In the genomic region with DNA sequence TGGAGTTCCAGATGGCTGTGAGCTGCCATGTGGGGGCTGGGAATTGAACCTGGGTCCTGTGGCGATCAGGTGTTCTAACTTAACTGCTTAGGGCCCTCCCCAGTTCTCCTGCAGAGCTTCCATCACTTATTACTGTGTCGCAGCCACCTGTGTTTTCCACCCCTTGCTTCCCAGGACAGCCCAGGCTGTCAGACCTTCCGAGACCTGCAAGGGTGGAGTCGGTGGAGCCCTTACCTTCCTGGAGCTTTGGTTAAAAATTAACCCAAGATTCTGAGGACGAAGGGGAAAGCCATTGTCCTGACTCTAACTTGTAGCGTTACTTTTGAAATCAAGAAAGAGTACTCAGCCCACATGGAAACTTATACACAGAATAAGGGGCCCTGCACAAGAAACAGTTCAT, we compare ENCODE assay signal across 15 mouse cellular contexts. TPM values are rescaled to one million over a fixed set of nuclear protein-coding genes. Genes with fewer than 3 reads are reported as not detected.
DNase-seq lines count a peak whose midpoint lies in the region; ATAC-seq and TF ChIP-seq lines count a peak whose summit lies in the region.
"Had no signal": no experiment of that assay in that cellular context is flagged by ENCODE, and none has a peak within 500 bp of the region (broad histone marks: within the 10 kb centered on the region; RNA-seq: fewer than 3 reads in every experiment).

No protein-coding gene starts in this region.

- no peak overlapping the region for H3K4me3 ChIP-seq in intestine, embryonic 14.5 days (ENCODE audit: low read depth, low read length)
- no peak overlapping the region for H3K4me3 ChIP-seq in intestine, embryonic 15.5 days (replicated peaks)
- no peak overlapping the region for H3K4me3 ChIP-seq in kidney, embryonic 14.5 days (ENCODE audit: low read length)
- H3K4me3 ChIP-seq in small intestine, adult 2 months (ENCODE audit: low read depth, low read length), result no peak overlapping the region
- H3K4me3 ChIP-seq in midbrain, postnatal 0 days (ENCODE audit: low read depth, low read length), result no peak overlapping the region
- H3K4me3 ChIP-seq in thymus, adult 2 months (ENCODE audit: control insufficient read depth, insufficient read depth, low read length), result no peak overlapping the region
- H3K4me3 ChIP-seq: forebrain, embryonic 10.5 days; hindbrain, embryonic 10.5 days; midbrain, embryonic 10.5 days had no signal

- no peaks in the 10 kb centered on the region for H3K27me3 ChIP-seq in intestine, embryonic 14.5 days (replicated peaks; ENCODE audit: control insufficient read depth, insufficient read depth, low read length)
- H3K27me3 ChIP-seq in intestine, embryonic 15.5 days (replicated peaks), result no peaks in the 10 kb centered on the region
- H3K27me3 ChIP-seq in kidney, embryonic 14.5 days (ENCODE audit: control insufficient read depth, insufficient read depth, low read length), result no peaks in the 10 kb centered on the region
- H3K27me3 ChIP-seq in small intestine, adult 2 months (ENCODE audit: control insufficient read depth, insufficient read depth, low read length), result no peaks in the 10 kb centered on the region
- H3K27me3 ChIP-seq in midbrain, postnatal 0 days (ENCODE audit: insufficient read depth, low read length), result no peaks in the 10 kb centered on the region
- H3K27me3 ChIP-seq in thymus, adult 2 months (ENCODE audit: control insufficient read depth, insufficient read depth, low read length), result no peaks in the 10 kb centered on the region

- no peaks in the 10 kb centered on the region for H3K9me3 ChIP-seq in intestine, embryonic 14.5 days (ENCODE audit: control insufficient read depth, low read length)
- H3K9me3 ChIP-seq in intestine, embryonic 15.5 days, result no peaks in the 10 kb centered on the region
- no peaks in the 10 kb centered on the region for H3K9me3 ChIP-seq in kidney, embryonic 14.5 days (ENCODE audit: control insufficient read depth, low read length)
- H3K9me3 ChIP-seq in midbrain, postnatal 0 days (ENCODE audit: low read length), result no peaks in the 10 kb centered on the region
- H3K9me3 ChIP-seq: forebrain, embryonic 10.5 days; hindbrain, embryonic 10.5 days; midbrain, embryonic 10.5 days had no signal

- no peak for TF ChIP-seq POLR2A in small intestine, adult 2 months (IDR thresholded peaks at IDR 0.05; ENCODE audit: low read depth, low read length)
- TF ChIP-seq POLR2A in thymus, adult 2 months (IDR thresholded peaks at IDR 0.05; ENCODE audit: control insufficient read depth, extremely low read depth, insufficient read depth, low read length, poor library complexity), result no peak

- no peak for TF ChIP-seq CTCF in small intestine, adult 2 months (IDR thresholded peaks at IDR 0.05; ENCODE audit: extremely low read depth, insufficient read length, insufficient replicate concordance, low read depth, low read length)
- no peak for TF ChIP-seq CTCF in midbrain, postnatal 0 days (IDR thresholded peaks at IDR 0.05)
- no peak for TF ChIP-seq CTCF in thymus, adult 2 months (IDR thresholded peaks at IDR 0.05; ENCODE audit: borderline replicate concordance, control insufficient read depth, extremely low read depth, insufficient read depth, low read length, poor library complexity)

- no peak overlapping the region for H3K27ac ChIP-seq in intestine, embryonic 14.5 days (ENCODE audit: low read depth)
- peak overlapping the region; percentile 56 for H3K27ac ChIP-seq in intestine, embryonic 15.5 days
- no peak overlapping the region for H3K27ac ChIP-seq in kidney, embryonic 14.5 days (ENCODE audit: low read depth, low read length)
- H3K27ac ChIP-seq in small intestine, adult 2 months (ENCODE audit: insufficient read depth, low read depth, low read length), result peak overlapping the region; percentile 68; the same call in 1 of the 2 replicates
- H3K27ac ChIP-seq in midbrain, postnatal 0 days (ENCODE audit: low read depth, low read length), result no peak overlapping the region
- H3K27ac ChIP-seq in thymus, adult 2 months (ENCODE audit: control insufficient read depth, insufficient read depth, low read length), result no peak overlapping the region
- H3K27ac ChIP-seq: forebrain, embryonic 10.5 days; hindbrain, embryonic 10.5 days; midbrain, embryonic 10.5 days had no signal

- H3K9ac ChIP-seq in intestine, embryonic 14.5 days (ENCODE audit: low read length), result no peak overlapping the region
- no peak overlapping the region for H3K9ac ChIP-seq in intestine, embryonic 15.5 days
- H3K9ac ChIP-seq in kidney, embryonic 14.5 days (ENCODE audit: low read depth, low read length), result no peak overlapping the region
- H3K9ac ChIP-seq in midbrain, postnatal 0 days (replicated peaks; ENCODE audit: low read length, poor library complexity, severe bottlenecking), result no peak overlapping the region

- 69% methylated on average over 6 of the region's 6 CpGs for WGBS in intestine, embryonic 14.5 days
- WGBS in intestine, embryonic 15.5 days, result 54% methylated on average over 6 of the region's 6 CpGs
- 61% methylated on average over 6 of the region's 6 CpGs for WGBS in kidney, embryonic 14.5 days
- WGBS in small intestine, adult 2 months, result 30% methylated on average over 6 of the region's 6 CpGs
- 87% methylated on average over 6 of the region's 6 CpGs for WGBS in midbrain, postnatal 0 days
- 98% methylated on average over 6 of the region's 6 CpGs for WGBS in thymus, adult 2 months

- ATAC-seq in intestine, embryonic 14.5 days (replicated peaks; ENCODE audit: low FRiP score, low TSS enrichment, low read depth), result peak; percentile 67
- ATAC-seq in intestine, embryonic 15.5 days, result peak; percentile 89
- ATAC-seq in kidney, embryonic 14.5 days (ENCODE audit: low FRiP score, low TSS enrichment), result peak; percentile 77
- ATAC-seq in midbrain, postnatal 0 days (ENCODE audit: low FRiP score), result no peak

- H3K36me3 ChIP-seq in intestine, embryonic 14.5 days (ENCODE audit: control insufficient read depth, insufficient read depth, low read length), result no peaks in the 10 kb centered on the region
- no peaks in the 10 kb centered on the region for H3K36me3 ChIP-seq in intestine, embryonic 15.5 days
- no peaks in the 10 kb centered on the region for H3K36me3 ChIP-seq in kidney, embryonic 14.5 days (ENCODE audit: control insufficient read depth, insufficient read depth, low read length)
- H3K36me3 ChIP-seq in small intestine, adult 2 months (ENCODE audit: control insufficient read depth, insufficient read depth, low read length), result no peaks in the 10 kb centered on the region
- H3K36me3 ChIP-seq in midbrain, postnatal 0 days (ENCODE audit: insufficient read depth, low read length), result no peaks in the 10 kb centered on the region
- H3K36me3 ChIP-seq in thymus, adult 2 months (ENCODE audit: control insufficient read depth, insufficient read depth, low read length), result no peaks in the 10 kb centered on the region

- DNase-seq in intestine, embryonic 14.5 days (ENCODE audit: low spot score), result peak; percentile 49
- DNase-seq in midbrain, postnatal 0 days (ENCODE audit: low spot score), result no peak
- no peak for DNase-seq in thymus, adult 2 months
- DNase-seq in retina, postnatal 1 day, result no peak
- DNase-seq: adrenal gland, postnatal 36 days; heart, adult 18-20 months; liver; right cerebral cortex, postnatal 25 days had no signal

- peak overlapping the region; percentile 34; the same call in 1 of the 2 replicates for H3K4me2 ChIP-seq in intestine, embryonic 14.5 days (ENCODE audit: low read length)
- H3K4me2 ChIP-seq in intestine, embryonic 15.5 days (replicated peaks), result peak overlapping the region; percentile 41
- no peak overlapping the region for H3K4me2 ChIP-seq in kidney, embryonic 14.5 days (replicated peaks; ENCODE audit: low read depth, low read length)
- H3K4me2 ChIP-seq in midbrain, postnatal 0 days (ENCODE audit: low read depth, low read length, poor library complexity, severe bottlenecking), result no peak overlapping the region

- peaks cover 26% of the 10 kb centered on the region for H3K4me1 ChIP-seq in intestine, embryonic 14.5 days (replicated peaks; ENCODE audit: control insufficient read depth, insufficient read depth, low read length)
- peaks cover 21% of the 10 kb centered on the region for H3K4me1 ChIP-seq in intestine, embryonic 15.5 days (replicated peaks)
- H3K4me1 ChIP-seq in kidney, embryonic 14.5 days (ENCODE audit: control insufficient read depth, insufficient read depth, low read length), result peaks cover 19% of the 10 kb centered on the region; the same call in 1 of the 2 replicates
- H3K4me1 ChIP-seq in small intestine, adult 2 months (ENCODE audit: control insufficient read depth, insufficient read depth, insufficient read length, low read length), result peaks cover 31% of the 10 kb centered on the region
- H3K4me1 ChIP-seq in midbrain, postnatal 0 days (ENCODE audit: insufficient read depth, low read length), result no peaks in the 10 kb centered on the region
- 0 out of 2 replicates have a peak, but pooled peaks cover 4% of the 10 kb centered on the region for H3K4me1 ChIP-seq in thymus, adult 2 months (replicated peaks; ENCODE audit: control insufficient read depth, insufficient read depth, low read length)

RNA-seq across cellular contexts. Expression of a gene that starts 15.3 kb away (rescaled TPM):
- polyA plus RNA-seq in intestine, embryonic 14.5 days (2014; fragmentation: Nextera tagmentation; extraction: Ambion mirVana), result 24.4 and 25.6 TPM in 2 replicates
- polyA plus RNA-seq in intestine, embryonic 15.5 days (2015; fragmentation: Nextera tagmentation; extraction: Ambion mirVana), result 17.4 and 19.6 TPM in 2 replicates
- polyA plus RNA-seq in kidney, embryonic 14.5 days (2014; fragmentation: Nextera tagmentation; extraction: Ambion mirVana), result 29.7 and 31.1 TPM in 2 replicates
- 35.8 and 77.4 TPM in 2 replicates for polyA plus RNA-seq in small intestine, adult 2 months (2012; rRNA removed)
- total RNA-seq in midbrain, postnatal 0 days (2014; rRNA removed), result 87.1 and 105 TPM in 2 replicates
- polyA plus RNA-seq in midbrain, postnatal 0 days (2015; fragmentation: Nextera tagmentation; extraction: Ambion mirVana), result 19.3 and 21.6 TPM in 2 replicates
- polyA plus RNA-seq in thymus, adult 2 months (2012; rRNA removed), result 40.1 and 40.8 TPM in 2 replicates

RNA-seq across cellular contexts. Expression of a gene that starts 15.4 kb away (rescaled TPM):
- polyA plus RNA-seq in intestine, embryonic 14.5 days (2014; fragmentation: Nextera tagmentation; extraction: Ambion mirVana), result 0.51 and 0.62 TPM in 2 replicates
- polyA plus RNA-seq in intestine, embryonic 15.5 days (2015; fragmentation: Nextera tagmentation; extraction: Ambion mirVana), result 0.88 and 0.90 TPM in 2 replicates
- 1.0 and 1.2 TPM in 2 replicates for polyA plus RNA-seq in kidney, embryonic 14.5 days (2014; fragmentation: Nextera tagmentation; extraction: Ambion mirVana)
- 0.14 TPM in 1 of 2 replicates, not detected in the other for polyA plus RNA-seq in small intestine, adult 2 months (2012; rRNA removed)
- total RNA-seq in midbrain, postnatal 0 days (2014; rRNA removed), result 5.3 and 6.0 TPM in 2 replicates
- polyA plus RNA-seq in midbrain, postnatal 0 days (2015; fragmentation: Nextera tagmentation; extraction: Ambion mirVana), result 6.5 and 7.7 TPM in 2 replicates
- polyA plus RNA-seq in thymus, adult 2 months (2012; rRNA removed), result 0.34 and 0.36 TPM in 2 replicates
- total RNA-seq: gastrocnemius, adult 8-10 months had no signal

Comparison
In these comparisons a context has a peak if more than half of its experiments do, and no peak if none do; other contexts are left out.
1. H3K27ac ChIP-seq: peak in intestine, embryonic 15.5 days (single experiment) and small intestine, adult 2 months (single experiment); none in intestine, embryonic 14.5 days (single experiment), kidney, embryonic 14.5 days (single experiment), midbrain, postnatal 0 days (single experiment) and thymus, adult 2 months (single experiment).
2. H3K4me2 ChIP-seq: peak in intestine, embryonic 14.5 days (single experiment) and intestine, embryonic 15.5 days (single experiment); none in kidney, embryonic 14.5 days (single experiment) and midbrain, postnatal 0 days (single experiment).